Mouse (Mus musculus): ENCODE data around the gene Cpt1c. TPM values are rescaled to one million over a fixed set of nuclear protein-coding genes. Genes with fewer than 3 reads are reported as not detected.
A peak's percentile ranks its signal among the peaks of the same experiment; 100 is the strongest.

The Cpt1c gene
- polyA plus RNA-seq, 1 experiment: not detected

DNA sequence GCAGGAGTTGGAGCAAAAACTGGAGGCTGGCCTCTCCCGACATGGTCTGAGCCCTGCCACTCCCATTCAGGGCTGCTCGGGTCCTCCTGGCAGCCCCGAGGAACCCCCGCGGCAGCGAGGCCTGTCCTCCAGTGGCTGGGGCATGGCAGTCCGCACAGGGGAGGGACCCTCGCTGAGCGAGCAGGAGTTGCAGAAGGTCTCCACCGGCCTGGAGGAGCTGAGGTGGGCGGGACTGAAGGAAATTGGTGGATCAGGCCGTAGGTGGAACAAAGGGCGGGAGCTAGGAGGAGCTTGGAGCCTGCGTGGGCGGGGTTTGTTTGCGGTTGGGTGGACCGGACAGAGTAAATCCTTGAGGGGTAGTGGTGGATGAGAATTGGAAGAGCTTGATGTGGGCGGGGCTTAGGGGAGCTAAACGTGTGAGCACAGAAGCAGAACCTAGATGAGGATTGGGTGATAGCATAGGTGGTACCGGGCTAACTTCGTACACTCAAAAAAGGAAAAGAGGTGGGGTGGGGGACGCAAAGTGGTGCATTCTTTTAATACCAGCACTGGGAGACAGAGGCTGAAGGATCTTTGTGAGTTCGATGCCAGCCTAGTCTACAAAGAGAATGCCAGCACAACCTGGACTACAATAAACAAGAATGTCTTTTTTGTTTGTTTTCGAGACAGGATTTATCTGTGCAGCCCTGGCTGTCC is 21.9 kb downstream of the Cpt1c start:
- 6% methylated on average over 24 of the region's 24 CpGs for WGBS
- TF ChIP-seq POLR2A (IDR thresholded peaks at IDR 0.05; ENCODE audit: insufficient read depth, low read depth, low read length) (no peak), CTCF (IDR thresholded peaks at IDR 0.05; ENCODE audit: insufficient read depth, low read depth, low read length) (no peak)
- peak overlapping the region; percentile 45 for H3K4me3 ChIP-seq (ENCODE audit: insufficient read depth, low read depth, low read length)
- peaks cover 22% of the 10 kb centered on the region for H3K4me1 ChIP-seq (ENCODE audit: control insufficient read depth, insufficient read depth, low read length)
- H3K27ac ChIP-seq (ENCODE audit: insufficient read depth, low read depth, low read length): no peak overlapping the region

- Histone ChIP-seq H3K4me1 (ENCODE audit: control insufficient read depth, insufficient read depth, low read length) (peaks cover 22% of the 10 kb centered on the region), H3K27ac (ENCODE audit: insufficient read depth, low read depth, low read length) (no peak overlapping the region), H3K4me3 (ENCODE audit: insufficient read depth, low read depth, low read length) (no peak overlapping the region)
- no peak for TF ChIP-seq CTCF (IDR thresholded peaks at IDR 0.05; ENCODE audit: insufficient read depth, low read depth, low read length)
- no peak for TF ChIP-seq POLR2A (IDR thresholded peaks at IDR 0.05; ENCODE audit: insufficient read depth, low read depth, low read length)
- 8% methylated on average over 10 of the region's 10 CpGs for WGBS
Measured at GRCm38 (mm10) chr7:44951960-44952359, 22.7 kb downstream of the Cpt1c start.

DNA sequence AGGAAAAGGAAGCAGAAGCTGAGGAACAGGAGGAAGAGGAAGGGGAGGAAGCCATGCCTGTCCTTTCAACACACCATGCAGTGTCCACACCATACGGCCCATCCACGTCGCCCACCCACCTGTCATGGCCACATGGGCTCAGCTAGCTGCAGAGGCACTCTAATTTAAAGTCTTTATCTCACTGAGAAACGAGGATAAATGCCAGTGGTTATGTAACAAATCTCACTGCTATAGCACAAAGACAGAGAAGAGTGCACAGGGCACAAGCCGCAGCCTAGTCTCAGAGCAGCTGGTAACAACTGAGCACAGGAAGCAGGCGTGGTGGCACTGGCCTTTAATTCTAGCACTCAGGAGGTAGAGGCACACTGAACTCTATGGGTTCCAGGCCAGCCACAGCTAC is 24.7 kb downstream of the Cpt1c start:
- 34% methylated on average over 6 of the region's 6 CpGs for WGBS
- Histone ChIP-seq H3K4me3 (ENCODE audit: insufficient read depth, low read depth, low read length) (no peak overlapping the region), H3K27ac (ENCODE audit: insufficient read depth, low read depth, low read length) (peak overlapping the region; percentile 46; the same call in 1 of the 2 replicates), H3K4me1 (ENCODE audit: control insufficient read depth, insufficient read depth, low read length) (peaks cover 22% of the 10 kb centered on the region)
- no peak for TF ChIP-seq POLR2A (IDR thresholded peaks at IDR 0.05; ENCODE audit: insufficient read depth, low read depth, low read length)
- TF ChIP-seq CTCF (IDR thresholded peaks at IDR 0.05; ENCODE audit: insufficient read depth, low read depth, low read length): no peak

GRCm38 (mm10) chr7:44942904-44943303 is 31.7 kb downstream of the Cpt1c start, which contains the start of gene Tsks:
Tsks (plus strand) TSS chr7:44943204.
- Histone ChIP-seq H3K4me1 (ENCODE audit: control insufficient read depth, insufficient read depth, low read length) (no peaks in the 10 kb centered on the region), H3K27ac (ENCODE audit: insufficient read depth, low read depth, low read length) (no peak within 1 kb of the TSS), H3K4me3 (ENCODE audit: insufficient read depth, low read depth, low read length) (no peak within 1 kb of the TSS)
- WGBS: 80% methylated on average over 7 of the region's 7 CpGs
- no peak for TF ChIP-seq CTCF (IDR thresholded peaks at IDR 0.05; ENCODE audit: insufficient read depth, low read depth, low read length)

- 92% methylated on average over 4 of the region's 4 CpGs for WGBS
- TF ChIP-seq POLR2A (IDR thresholded peaks at IDR 0.05; ENCODE audit: insufficient read depth, low read depth, low read length): no peak
- TF ChIP-seq CTCF (IDR thresholded peaks at IDR 0.05; ENCODE audit: insufficient read depth, low read depth, low read length): no peak
- Histone ChIP-seq H3K27ac (ENCODE audit: insufficient read depth, low read depth, low read length) (no peak overlapping the region), H3K4me1 (ENCODE audit: control insufficient read depth, insufficient read depth, low read length) (no peaks in the 10 kb centered on the region), H3K4me3 (ENCODE audit: insufficient read depth, low read depth, low read length) (no peak overlapping the region)
Measured at GRCm38 (mm10) chr7:44938680-44939079, 36.0 kb downstream of the Cpt1c start.

DNA sequence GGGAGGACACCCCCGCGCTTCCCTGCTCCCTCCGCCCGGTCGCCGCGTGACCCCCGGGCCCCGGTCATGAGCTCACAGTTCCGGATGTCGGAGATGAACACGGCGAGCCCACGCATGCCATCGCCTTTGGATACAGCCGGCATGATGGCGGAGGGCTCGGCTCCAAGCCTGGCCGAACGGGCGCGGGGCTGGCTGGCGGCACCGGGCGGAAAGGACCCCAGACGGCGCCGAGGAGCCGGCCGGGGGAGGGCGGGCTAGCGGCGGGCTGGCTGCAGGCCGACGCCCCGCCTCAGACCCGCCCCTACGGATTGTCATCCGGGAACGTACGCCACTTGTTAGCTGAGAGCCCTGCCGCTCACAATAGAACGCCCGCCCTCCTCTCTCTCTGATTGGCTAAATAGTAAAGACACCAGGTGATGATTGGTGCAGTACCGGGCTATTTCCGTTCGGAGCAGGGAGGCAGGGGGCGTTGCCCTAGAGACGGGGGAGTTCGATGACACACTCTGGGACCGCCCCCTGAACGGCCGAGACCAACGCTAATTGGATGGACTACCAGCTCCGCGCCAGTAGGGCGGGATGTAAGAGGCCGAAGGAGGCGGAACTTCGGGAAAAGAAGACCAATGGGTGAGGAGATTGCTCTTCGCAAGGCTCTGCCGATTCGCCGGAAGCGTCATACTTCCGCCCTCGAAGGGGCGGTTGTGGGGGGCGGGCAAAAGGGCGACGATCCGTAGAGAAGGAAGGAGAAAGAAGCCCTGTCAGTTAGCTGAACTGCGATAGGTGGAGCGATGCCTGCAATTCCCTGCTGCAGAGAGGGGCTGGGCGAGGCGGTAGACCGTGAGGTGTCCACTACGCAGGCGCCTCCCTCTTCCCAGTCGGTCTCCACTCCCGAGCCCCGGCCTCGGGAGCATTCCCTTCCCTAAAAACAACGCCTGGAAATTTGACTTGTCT is 45.2 kb downstream of the Cpt1c start, which contains the start of gene Ap2a1:
Ap2a1 (minus strand) TSS at position 293 of the 948 bp plus-strand sequence.
- H3K4me3 ChIP-seq (ENCODE audit: insufficient read depth, low read depth, low read length): peak within 1 kb of the TSS; percentile 67
- TF ChIP-seq CTCF (IDR thresholded peaks at IDR 0.05; ENCODE audit: insufficient read depth, low read depth, low read length) (no peak), POLR2A (IDR thresholded peaks at IDR 0.05; ENCODE audit: insufficient read depth, low read depth, low read length) (peak; percentile 80; the same call in 1 of the 2 replicates)
- peaks cover 8% of the 10 kb centered on the region for H3K4me1 ChIP-seq (ENCODE audit: control insufficient read depth, insufficient read depth, low read length)
- under 1% methylated on average over 83 of the region's 84 CpGs for WGBS
- H3K27ac ChIP-seq (ENCODE audit: insufficient read depth, low read depth, low read length): peak within 1 kb of the TSS; percentile 93

- H3K27ac ChIP-seq (ENCODE audit: insufficient read depth, low read depth, low read length): peak overlapping the region; percentile 58; the same call in 1 of the 2 replicates
- peaks cover 8% of the 10 kb centered on the region for H3K4me1 ChIP-seq (ENCODE audit: control insufficient read depth, insufficient read depth, low read length)
- peak overlapping the region; percentile 67 for H3K4me3 ChIP-seq (ENCODE audit: insufficient read depth, low read depth, low read length)
- WGBS: 7% methylated on average over 1 of the region's 1 CpGs
- TF ChIP-seq POLR2A (IDR thresholded peaks at IDR 0.05; ENCODE audit: insufficient read depth, low read depth, low read length): no peak
- TF ChIP-seq CTCF (IDR thresholded peaks at IDR 0.05; ENCODE audit: insufficient read depth, low read depth, low read length): no peak
Measured at GRCm38 (mm10) chr7:44928570-44928969, 46.1 kb downstream of the Cpt1c start.

DNA sequence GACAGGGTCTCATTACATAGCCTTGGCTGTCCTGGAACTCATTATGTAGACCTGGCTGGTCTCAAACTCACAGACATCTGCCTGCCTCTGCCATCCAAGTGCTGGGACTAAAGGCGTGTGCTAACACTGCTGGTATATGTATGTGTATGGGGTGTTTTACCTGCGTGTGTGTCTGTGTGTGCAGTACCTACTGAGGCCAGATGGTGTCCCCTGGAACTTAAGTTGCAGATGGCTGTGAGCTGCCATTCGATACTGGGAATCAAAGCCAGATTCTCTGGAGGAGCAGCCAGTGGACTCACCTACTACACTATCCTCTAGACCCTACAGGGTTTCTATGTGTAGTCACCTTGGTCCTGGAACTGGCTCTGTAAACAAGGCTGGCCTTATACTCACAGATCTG is 49.2 kb downstream of the Cpt1c start:
- H3K4me1 ChIP-seq (ENCODE audit: control insufficient read depth, insufficient read depth, low read length): peaks cover 14% of the 10 kb centered on the region
- TF ChIP-seq CTCF (IDR thresholded peaks at IDR 0.05; ENCODE audit: insufficient read depth, low read depth, low read length) (no peak), POLR2A (IDR thresholded peaks at IDR 0.05; ENCODE audit: insufficient read depth, low read depth, low read length) (no peak)
- 48% methylated on average over 3 of the region's 3 CpGs for whole genome bisulfite sequencing
- H3K4me3 ChIP-seq (ENCODE audit: insufficient read depth, low read depth, low read length): no peak overlapping the region
- no peak overlapping the region for H3K27ac ChIP-seq (ENCODE audit: insufficient read depth, low read depth, low read length)

DNA sequence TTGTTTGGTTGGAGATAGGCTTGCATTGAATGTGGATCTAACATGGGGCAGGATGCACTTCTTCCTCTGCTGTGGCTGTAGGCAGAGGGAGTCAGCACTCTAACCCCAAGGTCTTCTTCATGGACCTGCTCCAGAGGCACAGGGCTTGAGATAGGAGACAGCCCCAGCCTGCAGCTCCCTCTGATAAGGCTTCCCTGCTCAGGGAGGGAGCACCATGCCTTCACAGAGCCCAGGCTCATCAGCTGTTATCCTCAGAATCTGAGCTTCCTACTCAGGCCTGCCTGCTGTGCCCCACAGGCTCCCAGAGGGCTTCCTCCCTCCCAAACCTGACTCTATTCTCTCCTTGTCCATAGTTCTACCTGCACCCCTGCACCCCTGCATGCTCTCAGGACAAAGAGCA is 52.1 kb downstream of the Cpt1c start:
- Histone ChIP-seq H3K4me3 (ENCODE audit: insufficient read depth, low read depth, low read length) (no peak overlapping the region), H3K27ac (ENCODE audit: insufficient read depth, low read depth, low read length) (no peak overlapping the region), H3K4me1 (ENCODE audit: control insufficient read depth, insufficient read depth, low read length) (peaks cover 26% of the 10 kb centered on the region)
- TF ChIP-seq POLR2A (IDR thresholded peaks at IDR 0.05; ENCODE audit: insufficient read depth, low read depth, low read length) (no peak), CTCF (IDR thresholded peaks at IDR 0.05; ENCODE audit: insufficient read depth, low read depth, low read length) (no peak)
